Mouse (Mus musculus): Measurements from ENCODE around the gene Ing5.
A peak's percentile ranks its signal among the peaks of the same experiment; 100 is the strongest.
"Not testable (repeated sequence)": the region's sequence is repeated elsewhere in the genome, so short reads cannot be mapped to it uniquely, and the experiment has no call there.

The Ing5 gene

DNA sequence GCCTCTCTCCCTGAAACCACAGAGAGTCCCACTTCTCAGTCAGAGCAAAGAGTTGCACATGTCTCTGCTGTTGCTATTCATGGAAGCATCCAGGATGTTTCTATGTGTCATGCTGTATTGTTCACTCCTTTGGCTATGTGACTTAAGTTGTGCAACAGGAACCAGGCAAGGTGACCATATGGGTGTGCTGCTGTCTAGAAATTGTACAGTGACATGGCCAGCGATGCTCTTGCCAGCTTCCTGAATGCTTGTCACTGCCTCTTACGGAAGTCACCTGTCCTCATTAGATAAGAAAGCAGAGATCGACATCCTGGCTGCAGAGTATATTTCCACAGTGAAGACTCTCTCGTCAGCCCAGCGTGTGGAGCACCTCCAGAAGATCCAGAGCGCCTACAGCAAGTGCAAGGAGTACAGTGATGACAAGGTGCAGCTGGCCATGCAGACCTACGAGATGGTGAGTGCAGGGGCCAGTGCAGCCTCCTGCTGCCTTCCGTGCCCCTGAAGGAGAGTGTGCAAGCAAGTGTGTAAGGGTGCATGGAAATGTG, 7.8 kb downstream of the Ing5 start:
- DNase-seq (ENCODE audit: low spot score in 2 of 2), result no peak

DNA sequence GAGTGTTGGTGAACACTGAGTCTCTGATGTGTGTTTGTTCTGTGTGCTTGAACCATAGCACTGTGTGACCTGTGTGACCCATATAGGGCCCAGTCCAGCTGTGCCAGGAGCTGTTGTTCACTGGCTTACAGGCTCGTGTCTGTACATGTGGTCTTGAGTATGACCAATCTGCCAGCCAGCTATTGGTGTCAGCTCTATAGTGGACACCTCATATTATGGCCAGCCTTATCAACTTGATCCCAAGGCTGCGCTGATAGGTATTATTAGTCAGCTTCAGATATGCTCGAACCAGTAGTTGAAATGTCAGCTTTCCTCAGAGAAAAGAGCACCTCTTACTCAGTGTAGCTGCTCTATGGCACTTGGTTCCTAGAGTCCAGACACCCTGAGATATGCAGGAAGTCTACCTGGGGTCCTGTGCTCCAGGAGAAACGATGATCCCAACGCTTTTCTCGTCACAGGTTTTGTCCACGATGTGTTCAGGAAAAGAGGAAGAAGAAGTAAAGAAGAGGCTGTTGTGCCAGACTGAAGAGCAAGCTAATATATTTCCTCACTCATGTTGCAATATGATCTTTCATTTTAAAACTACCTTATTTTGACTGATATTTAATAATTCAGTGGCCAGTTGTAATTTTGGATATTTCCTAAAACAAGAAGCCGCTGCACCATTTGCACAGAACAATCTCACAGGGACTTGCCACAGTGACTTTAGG, 14.2 kb downstream of the Ing5 start:
- DNase-seq (ENCODE audit: low spot score in 2 of 2), result no peak

DNA sequence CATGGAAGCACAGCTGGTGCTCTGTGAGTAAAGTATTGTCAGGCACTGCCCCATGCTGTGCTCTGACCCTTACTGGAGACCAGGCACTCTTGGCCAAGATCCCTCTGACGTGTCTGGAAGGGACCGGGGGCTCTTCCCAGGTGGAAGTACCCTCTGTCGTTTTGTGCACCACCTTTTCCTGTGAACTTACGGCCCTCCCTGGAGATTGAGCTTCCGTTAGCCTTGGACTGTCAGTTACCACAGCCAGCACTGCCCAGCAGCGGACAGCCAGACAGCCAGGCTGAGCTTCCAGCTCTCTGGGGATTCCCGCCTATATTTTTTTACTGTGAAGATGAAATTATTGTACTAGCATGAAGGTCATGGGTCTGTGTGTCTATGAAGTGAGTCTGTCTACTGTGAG, 15.0 kb downstream of the Ing5 start:
- no peak for DNase-seq (ENCODE audit: low spot score in 2 of 2)

DNA sequence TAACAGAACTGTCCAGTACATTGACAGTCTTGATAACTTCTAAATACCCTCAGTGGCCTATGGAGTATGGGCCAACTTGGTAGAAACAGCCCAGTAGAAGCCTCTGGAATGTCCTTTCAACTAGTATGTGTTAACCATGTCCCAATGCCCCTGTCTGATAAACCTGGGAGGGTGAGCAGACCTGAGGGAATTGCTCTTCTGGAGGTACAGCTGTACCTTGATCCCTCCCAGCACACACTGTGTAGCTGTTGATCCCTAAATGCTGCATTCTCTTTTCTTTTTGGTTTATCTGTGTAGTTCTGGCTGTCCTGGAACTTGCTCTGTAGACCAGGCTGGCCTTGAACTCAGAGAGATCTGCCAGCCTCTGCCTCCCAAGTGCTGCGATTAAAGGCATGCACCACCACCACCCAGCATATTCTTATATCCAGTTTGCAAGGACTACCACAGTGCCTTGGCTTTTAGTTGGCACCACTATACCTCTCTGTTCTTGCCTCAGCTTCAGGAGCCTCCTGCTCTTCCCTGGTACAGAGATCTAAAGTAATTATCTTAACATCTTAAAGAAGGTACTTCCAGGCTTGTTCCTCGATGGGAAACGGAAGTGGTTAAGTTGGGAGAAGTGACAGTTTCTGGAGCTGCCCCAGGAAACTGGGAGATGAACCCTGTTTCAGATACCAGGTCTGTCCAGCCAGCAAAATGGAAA, 20.2 kb downstream of the Ing5 start:
- DNase-seq (ENCODE audit: low spot score in 2 of 2), result no peak

DNA sequence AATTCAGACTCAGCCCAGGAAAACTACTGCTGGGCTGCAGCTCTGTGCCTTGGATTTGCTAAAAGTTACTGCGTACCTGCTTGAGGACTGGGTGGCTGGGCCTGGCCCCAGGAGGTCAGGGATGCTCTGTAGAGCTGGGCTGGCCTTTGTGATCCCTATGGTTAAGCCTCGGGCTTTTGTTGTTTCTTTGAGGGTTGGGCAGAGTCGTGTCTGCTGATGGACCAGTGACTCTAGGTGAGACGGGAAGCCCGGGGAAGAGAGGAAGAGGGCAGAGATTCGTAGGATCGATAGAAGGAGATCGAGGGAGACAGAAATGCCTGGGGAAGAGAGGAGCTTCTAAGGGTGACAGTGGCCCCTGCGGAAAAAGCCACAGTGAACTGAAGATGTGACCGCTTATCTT, 20.8 kb downstream of the Ing5 start, which contains the start of gene D2hgdh:
Gene D2hgdh, plus strand, starts transcription at position 301 of the 400 bp plus-strand sequence.
- no peak for DNase-seq (ENCODE audit: low spot score in 2 of 2)

DNA sequence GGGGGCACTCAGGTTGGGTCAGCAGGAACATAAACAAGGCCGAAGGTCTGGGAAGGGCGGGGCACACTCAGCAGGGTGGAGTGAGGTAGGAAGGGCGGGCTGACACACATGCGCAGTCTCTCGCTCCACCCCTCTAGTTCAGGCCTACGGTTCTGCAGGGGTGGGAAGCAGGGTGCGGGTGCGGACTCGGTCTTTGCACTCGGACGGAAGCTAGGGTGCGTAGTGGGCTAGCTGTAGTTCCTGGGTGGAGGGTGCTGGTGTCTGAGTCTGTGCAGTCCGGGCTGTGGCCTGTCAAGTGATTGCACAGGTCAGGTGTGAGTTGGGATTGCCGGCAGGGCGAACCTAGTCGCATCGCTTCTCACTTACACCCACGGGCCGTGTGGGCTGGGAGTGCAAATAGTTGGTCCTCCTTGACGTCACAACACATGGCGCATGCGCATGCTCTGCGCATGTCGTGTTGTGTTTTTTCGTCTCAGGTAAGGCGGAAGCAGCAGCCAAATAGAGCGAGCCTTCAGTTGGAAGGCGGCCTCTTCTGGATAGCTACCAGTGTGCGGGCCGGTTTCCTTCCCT, 21.4 kb downstream of the Ing5 start:
- peak; percentile 93 to 95 for DNase-seq (ENCODE audit: low spot score in 2 of 2)

DNA sequence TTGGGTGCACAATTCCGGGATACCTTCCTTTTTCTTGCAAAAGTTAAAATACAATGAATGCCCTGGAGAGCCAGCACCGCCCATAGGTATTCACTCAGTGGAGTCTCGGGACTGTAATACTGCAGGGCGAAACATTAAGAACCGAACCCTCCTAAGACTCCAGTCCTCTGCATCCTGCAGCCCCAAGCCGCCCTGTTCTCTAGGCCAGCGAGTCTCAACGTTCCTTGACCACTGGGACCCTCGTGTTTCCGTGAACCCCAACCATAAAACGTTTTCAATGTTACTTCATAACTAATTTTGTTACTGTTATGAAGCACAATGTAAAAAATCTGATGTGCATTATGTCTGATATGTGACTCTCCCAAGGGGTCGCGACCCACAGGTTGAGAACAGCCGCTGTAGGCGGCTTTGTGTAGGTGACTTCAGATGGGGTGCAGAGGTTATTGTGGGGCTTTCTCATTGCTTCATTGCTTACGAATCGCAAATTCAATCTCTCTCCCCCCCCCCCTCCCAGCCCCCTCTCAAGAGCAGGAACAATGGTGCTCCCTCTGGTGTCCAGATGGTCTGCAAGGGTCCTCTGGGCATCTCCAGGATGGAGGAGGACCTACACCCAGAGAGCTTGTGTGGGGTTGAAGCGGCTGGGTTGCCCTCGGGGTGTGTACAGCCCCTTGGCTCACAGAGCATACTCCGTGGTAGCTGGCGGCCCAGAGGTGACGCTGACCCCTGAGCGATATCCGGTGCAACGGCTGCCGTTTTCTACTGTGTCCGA, 22.2 kb downstream of the Ing5 start:
- DNase-seq (ENCODE audit: low spot score in 2 of 2), result no peak

DNA sequence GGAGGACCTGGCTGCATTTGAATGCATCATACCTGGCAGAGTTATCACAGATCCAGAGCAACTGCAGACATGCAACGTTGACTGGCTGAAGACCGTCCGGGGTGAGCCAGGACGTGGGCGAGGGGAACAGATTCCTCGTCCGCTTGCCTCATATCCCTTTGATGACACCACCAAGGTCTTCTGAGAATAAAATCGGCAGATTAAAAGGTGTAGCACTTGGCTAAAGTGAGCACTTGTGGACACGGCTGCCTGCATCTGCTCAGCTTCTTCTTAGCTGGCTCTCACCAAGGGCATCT, 22.7 kb downstream of the Ing5 start:
- DNase-seq (ENCODE audit: low spot score in 2 of 2), result no peak

DNA sequence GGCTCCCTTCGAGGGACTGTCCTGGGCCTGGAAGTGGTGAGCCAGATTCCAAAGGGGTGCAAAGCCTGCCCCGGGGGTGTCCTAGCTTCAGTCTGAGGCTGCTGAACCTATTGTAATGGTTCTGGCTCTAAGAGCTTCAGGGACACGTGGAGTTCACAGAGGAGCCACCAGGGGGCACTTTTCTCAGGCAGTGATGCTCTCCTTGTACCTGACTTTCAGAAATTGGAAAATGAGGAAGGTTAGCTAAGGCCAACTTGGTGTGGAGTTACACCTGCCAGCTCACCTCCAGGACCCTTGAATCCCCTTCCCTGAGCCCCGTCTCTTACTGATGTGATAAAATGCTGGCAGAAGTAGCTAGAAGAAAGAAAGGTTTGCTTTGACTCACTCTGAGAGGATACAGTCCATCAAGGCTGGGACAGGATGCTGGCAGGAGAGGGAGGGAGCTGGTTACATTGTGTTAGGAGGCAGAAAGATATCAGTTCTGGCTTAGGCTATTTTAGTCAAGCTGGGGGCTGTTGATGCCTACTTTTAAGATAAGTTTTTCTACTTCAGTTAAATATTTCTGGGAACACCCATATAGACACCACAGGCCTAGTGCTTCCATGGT, 29.1 kb downstream of the Ing5 start:
- not testable (repeated sequence) for DNase-seq (ENCODE audit: low spot score in 2 of 2)

DNA sequence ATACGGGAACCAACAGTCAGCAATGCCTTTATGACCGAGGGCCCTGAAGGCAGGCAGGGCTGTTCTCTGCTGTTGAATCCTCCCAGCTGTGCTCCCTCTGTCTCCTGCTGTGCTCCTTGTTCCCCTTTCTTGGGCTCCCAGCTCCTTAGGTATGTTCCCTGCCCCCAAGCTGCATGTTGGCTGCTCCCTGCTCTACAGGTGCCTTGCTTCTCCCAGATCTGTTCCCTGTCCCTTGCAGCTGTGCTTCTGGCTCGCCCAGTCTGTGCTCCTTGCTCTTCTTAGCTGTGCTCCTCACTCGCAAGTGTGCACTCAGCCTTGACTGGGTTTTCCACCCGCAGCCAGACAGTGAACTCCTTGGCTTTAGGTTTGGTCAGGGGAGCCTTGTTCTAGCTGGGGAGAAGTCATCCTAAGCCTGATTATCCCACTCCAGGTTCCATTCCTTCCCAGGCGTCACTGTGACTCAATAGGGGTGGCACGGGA, 30.9 kb downstream of the Ing5 start:
- no peak for DNase-seq (ENCODE audit: low spot score in 2 of 2)

DNA sequence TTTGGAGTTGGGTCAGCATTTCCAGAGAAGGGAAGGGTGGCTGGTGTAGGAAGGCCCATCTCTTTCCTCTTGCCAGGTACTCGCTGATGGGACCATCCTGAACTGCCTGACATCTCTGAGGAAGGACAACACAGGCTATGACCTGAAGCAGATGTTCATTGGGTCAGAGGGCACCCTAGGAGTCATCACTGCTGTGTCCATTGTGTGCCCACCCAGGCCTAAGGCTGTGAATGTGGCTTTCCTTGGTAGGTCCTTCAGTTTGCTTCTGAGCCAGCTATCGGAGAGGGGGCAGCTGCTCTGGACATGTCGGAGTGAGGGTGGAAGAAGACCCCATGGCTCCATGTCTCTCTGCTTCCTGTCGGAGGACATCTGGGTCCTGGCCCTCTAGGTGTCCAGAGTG, 31.4 kb downstream of the Ing5 start:
- DNase-seq (ENCODE audit: low spot score in 2 of 2), result no peak

DNA sequence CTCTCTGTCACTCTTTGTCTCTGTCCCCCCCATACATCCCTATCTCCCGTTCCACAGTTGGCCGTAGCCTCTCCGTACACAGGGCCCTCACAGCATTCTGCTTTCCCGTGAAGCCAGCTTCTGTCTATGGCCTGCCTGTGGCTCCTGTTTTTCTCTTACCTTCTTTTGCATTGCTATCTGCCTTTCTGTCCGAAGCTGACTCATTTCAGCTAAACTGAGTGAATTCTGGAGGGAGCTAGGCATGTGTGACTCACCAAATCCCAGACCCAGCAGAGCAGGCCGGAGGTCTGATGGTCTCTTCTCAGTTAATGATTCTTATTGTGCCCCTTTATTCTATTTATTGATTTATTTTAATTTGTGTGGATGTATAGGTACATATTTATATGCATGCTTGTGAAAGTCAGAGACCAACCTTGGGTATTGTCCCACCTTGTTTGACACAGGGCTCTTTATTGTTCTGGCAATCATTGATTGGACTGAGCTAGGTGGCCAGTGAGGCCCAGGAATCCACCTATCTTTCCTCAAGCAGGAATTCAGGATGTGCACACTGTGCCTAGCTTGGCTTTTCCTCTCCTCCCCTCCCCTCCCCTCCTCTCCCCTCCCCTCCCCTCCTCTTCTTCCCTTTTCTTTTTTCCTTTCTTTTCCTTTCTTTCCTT, 32.2 kb downstream of the Ing5 start:
- no peak for DNase-seq (ENCODE audit: low spot score in 2 of 2)

DNA sequence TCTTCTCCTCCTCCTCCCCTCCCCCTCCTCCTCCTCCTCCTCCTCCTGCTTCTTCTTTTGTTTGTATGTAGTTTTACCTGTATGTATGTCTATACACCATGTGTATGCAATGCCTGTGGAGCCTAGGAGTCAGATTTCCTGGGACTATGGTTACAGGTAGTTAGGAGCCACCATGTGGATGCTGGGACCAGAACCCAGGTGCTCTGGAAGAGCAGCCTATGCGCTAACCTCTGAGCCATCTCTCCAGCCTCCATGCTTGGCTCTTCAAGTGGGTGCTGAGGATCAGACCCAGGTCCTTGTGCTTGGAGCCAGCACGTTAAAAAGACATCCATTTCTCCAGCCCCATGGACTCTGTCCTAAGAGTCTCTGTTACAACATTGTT, 32.8 kb downstream of the Ing5 start:
- no peak for DNase-seq (ENCODE audit: low spot score in 2 of 2)

DNA sequence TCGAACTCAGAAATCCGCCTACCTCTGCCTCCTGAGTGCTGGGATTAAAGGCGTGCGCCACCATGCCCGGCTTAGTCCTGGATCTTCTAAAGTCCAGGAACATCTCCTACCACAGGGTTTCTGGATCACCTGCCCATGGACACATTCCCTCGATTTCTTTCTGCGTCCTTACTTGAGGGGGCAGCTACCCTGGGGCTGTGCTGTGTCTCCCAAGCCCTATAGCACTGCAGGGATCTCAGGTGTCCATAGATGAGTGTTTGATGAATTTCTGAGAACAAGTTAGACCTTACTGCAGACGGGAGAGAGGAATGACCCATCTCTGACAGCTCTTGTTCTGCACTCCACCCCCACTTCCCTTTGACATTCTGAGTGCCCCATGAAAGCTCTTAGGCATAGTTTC, 33.6 kb downstream of the Ing5 start:
- DNase-seq (ENCODE audit: low spot score in 2 of 2), result no peak

DNA sequence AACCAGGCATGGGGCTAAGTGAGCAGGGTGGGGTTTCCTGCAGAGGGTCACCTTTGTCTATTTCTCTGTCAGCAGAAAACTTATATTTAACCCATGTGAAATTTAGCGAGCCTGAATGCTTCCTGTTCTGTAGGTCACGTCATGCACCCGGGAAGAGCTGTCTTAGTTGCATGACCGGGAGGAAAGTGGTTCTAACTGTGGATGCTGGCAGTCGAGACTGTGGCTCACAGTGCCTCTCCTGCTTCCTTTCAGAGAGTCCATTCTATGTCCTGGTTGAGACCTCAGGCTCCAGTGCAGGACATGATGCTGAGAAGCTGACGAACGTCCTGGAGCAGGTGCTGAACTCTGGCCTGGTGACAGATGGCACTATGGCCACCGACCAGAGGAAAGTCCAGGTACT, 34.8 kb downstream of the Ing5 start:
- not testable (repeated sequence) for DNase-seq (ENCODE audit: low spot score in 2 of 2)

DNA sequence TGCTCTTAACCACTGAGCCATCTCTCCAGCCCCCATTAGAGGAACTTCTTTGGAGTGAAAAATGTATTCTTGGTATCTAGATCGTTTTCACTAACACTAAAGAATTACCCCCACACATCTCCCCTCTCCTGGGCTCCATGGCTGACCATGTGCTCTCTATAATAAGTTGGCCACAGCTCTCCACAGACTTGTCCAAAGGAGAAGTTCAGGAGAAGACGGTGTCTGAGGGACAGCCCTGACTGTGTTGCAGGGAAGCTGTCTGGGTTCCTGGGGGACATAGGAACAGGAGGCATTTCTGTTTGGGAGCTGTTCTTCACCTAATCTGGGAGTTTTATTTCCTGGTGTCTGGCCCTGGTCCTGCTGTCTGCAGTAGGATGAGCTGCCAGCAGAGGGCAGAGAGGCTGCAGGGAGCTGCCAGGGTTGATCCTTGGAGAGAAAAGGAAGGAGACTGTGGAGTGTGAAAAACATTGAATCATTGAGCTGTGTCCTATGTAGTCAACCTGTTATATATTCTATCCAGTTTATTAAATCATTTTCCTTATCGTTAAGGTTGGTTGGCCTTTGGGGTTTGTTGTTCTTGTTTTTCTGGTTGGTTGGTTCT, 42.1 kb downstream of the Ing5 start:
- DNase-seq (ENCODE audit: low spot score in 2 of 2), result not testable (repeated sequence)

DNA sequence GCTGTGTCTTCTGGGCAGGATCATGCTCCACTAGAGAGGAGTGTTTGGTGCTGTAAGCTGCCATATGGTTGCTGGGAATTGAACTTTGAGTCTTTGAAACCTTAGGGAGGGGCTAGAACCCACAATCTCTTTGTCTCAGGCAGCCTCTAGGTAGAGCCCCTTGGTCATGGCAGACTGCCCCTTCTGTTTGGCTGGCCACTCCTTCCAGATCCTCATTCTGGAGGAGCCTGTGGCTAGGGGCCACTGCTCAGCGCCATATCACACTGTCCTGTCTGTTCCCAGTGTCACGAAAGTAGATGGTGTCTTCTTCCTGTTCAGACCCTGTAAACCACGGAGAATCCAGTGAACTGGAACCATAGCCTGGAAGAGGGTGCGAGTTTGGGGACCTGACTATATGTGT, 52.0 kb downstream of the Ing5 start:
- DNase-seq (ENCODE audit: low spot score in 2 of 2), result not testable (repeated sequence)

DNA sequence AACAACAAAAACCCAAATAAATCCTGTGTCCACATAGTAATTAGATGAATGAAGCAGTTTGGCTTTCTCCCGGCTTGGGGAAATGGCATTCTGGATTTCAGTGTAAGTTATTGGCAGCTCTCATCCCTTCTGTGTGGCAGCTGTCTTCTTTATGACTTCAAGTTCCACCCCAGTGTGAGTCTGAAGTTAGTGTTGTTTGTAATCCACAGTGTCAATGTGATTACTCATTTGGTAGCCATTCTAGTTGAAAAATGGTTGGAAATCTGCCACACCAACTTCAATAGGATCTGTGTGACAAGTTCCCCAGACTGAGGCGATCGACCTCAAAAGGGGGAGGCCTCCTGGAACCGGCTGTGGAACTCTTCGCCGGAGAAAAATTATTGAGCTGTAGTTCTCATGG, 53.6 kb downstream of the Ing5 start:
- DNase-seq (ENCODE audit: low spot score in 2 of 2), result no peak

DNA sequence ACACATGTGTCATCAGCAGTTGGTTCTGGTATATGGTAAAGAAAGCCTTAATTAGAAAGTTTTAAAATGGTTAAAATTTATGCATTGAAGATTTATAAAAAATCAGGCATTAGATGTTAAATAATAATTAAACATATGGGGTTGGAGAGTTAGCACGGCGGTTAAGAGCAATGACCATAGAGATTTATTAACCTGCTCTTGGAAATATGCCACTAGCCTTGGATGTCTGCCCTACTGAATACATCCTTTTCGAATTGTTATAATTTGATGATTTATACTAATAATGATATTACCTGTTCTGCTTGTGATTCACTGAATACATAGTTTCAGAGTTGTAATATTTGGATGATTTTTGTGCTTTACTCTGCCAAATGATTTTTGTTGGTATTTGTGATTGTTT, 54.2 kb downstream of the Ing5 start:
- DNase-seq (ENCODE audit: low spot score in 2 of 2), result no peak

DNA sequence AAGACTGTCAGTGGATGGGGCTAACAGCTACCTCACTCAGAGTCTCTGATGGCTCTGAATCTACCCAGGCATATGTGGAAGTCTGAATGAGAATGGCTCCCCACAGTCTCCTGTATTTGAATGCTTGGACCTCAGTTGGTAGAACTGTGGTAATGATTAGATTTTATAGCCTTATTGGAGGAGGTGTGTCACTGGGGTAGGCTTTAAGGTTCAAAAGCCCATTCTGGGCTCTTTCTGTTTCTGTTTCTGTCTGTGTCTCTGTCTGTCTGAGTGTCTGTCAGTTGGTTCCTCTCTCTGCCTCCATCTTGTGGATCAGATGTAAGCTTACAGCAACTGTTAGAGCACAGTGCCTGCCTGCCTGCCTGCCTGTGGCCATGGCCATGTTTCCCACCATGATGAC, 55.9 kb downstream of the Ing5 start:
- no peak for DNase-seq (ENCODE audit: low spot score in 2 of 2)

DNA sequence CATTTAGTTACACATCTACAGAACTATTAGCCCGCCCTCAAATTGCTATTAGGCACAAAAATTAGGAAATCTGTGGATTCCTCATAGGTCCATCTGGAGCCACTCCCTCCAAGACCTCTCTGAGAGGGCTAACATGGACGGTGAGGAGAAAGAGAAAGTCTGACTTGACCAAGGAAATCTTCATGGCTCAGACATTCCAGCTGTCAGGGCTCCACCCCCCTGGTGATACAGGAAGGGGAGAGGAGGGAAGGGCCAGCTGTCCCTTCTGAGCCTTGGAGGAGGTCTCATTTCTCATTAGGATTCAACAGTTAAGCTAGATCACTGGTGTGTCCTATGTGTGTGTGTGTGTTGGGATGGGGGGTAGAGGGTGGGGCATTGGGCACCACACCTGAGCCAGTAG, 57.3 kb downstream of the Ing5 start, which contains the start of gene Gal3st2:
Gene Gal3st2, plus strand, starts transcription at position 259 of the 400 bp plus-strand sequence.
- DNase-seq (ENCODE audit: low spot score in 2 of 2), result not testable (repeated sequence)
